Mouse (Mus musculus): ENCODE data around the gene Tenm1. TPM values are rescaled to one million over a fixed set of nuclear protein-coding genes. Genes with fewer than 3 reads are reported as not detected.

The Tenm1 gene
- total and polyA plus RNA-seq, 2 experiments from 2014 or later, result 24.4 to 54.4 TPM

DNA sequence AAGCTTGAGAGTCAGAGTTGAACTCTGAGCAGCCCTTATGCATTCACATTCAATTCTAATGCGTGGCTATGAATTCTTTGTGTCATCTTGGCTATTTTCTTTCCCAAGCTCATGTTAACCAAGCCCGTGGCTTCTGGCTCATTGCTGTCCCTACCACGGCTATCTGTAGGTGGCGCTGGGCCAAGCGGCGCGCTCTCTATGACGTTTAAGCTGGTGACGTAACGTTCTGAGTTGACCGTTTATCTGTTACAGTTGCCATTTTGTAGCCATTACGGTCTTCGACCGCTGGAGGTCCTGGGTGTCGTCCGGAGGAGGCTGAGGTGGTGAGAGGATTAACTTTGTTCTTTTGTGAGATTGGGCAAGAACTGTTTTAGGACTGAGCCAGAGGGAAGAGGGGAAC is 939.5 kb downstream of the Tenm1 start, which contains the start of gene Tex13c2:
Tex13c2 (plus strand) TSS at position 246 of the 400 bp plus-strand sequence.
- no peak within 1 kb of the TSS for H3K4me3 ChIP-seq (ENCODE audit: low read length)
- ATAC-seq, result no peak
- no peaks in the 10 kb centered on the region for H3K36me3 ChIP-seq (ENCODE audit: insufficient read depth, low read length)
- 92% methylated on average over 16 of the region's 16 CpGs for WGBS
- no peak within 1 kb of the TSS for H3K9ac ChIP-seq (replicated peaks; ENCODE audit: low read length)
- no peak within 1 kb of the TSS for H3K4me2 ChIP-seq (ENCODE audit: low read depth, low read length)
- no peak within 1 kb of the TSS for H3K27ac ChIP-seq
- no peaks in the 10 kb centered on the region for H3K27me3 ChIP-seq (ENCODE audit: insufficient read depth, low read length)
- H3K9me3 ChIP-seq (ENCODE audit: low read length), result no peaks in the 10 kb centered on the region
- H3K4me1 ChIP-seq (ENCODE audit: insufficient read depth, low read length), result no peaks in the 10 kb centered on the region
- no peak for TF ChIP-seq CTCF (IDR thresholded peaks at IDR 0.05; ENCODE audit: low read depth)
- DNase-seq (ENCODE audit: low spot score), result no peak

Other genes starting within 250 kb of the Tenm1 start
- gene Tex13c1, start 162.0 kb upstream of the Tenm1 start, total RNA-seq (2014; rRNA removed), result not detected in 2 replicates
- not detected in 2 replicates for gene Tex13c1, start 162.0 kb upstream of the Tenm1 start, polyA plus RNA-seq (2015; fragmentation: Nextera tagmentation; extraction: Ambion mirVana)

Measured in hindbrain, postnatal 0 days (tissue).